Mouse (Mus musculus): ENCODE measurements around the gene Gm20489.

- TF ChIP-seq EP300 (IDR thresholded peaks at IDR 0.05; ENCODE audit: low read depth) (no peak; the same call in 1 of the 2 replicates), CTCF (IDR thresholded peaks at IDR 0.05; ENCODE audit: low read depth) (no peak)
These were observed 46.0 kb downstream of the Gm20489 start for GRCm38 (mm10) chrX:101222796-101223162.
